Mouse (Mus musculus): ENCODE measurements around the gene Ppdpf. TPM values are rescaled to one million over a fixed set of nuclear protein-coding genes. Genes with fewer than 3 reads are reported as not detected.

The Ppdpf gene
- total and polyA plus RNA-seq, 2 experiments from 2014 or later = 264 to 402 TPM

DNA sequence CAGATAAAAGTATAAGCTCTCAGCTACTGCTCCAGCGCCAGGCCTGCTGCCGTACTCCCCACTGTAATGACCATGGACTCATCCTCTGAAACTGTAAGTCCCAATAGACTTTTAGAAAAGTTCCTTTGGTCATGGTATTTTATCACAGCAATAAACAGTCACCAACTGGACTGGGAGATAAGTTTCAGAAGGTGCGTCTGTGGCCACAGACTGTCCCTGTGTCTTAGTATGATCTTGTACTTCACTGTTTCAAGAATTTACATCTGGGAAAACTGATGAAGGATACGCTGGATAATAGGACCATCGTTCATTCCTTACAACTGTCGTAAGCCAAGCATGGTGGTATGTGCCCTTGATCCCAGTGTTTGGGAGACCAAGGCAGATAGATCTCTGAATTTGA lies 29.0 kb downstream of the Ppdpf start:
- H3K27me3 ChIP-seq (ENCODE audit: insufficient read depth, low read length) = peaks cover 14% of the 10 kb centered on the region
- no peak overlapping the region for H3K27ac ChIP-seq (ENCODE audit: low read depth, low read length)
- H3K9ac ChIP-seq = no peak overlapping the region
- ATAC-seq = no peak
- no peaks in the 10 kb centered on the region for H3K9me3 ChIP-seq (ENCODE audit: low read length)
- H3K36me3 ChIP-seq (ENCODE audit: insufficient read depth) = no peaks in the 10 kb centered on the region
- 92% methylated on average over 6 of the region's 6 CpGs for WGBS
- H3K4me1 ChIP-seq (ENCODE audit: insufficient read depth) = peaks cover 9% of the 10 kb centered on the region; the same call in 1 of the 2 replicates
- no peak overlapping the region for H3K4me2 ChIP-seq (ENCODE audit: low read depth)
- H3K4me3 ChIP-seq (ENCODE audit: low read depth, low read length) = no peak overlapping the region
- no peak for DNase-seq
- no peak for TF ChIP-seq CTCF (IDR thresholded peaks at IDR 0.05; ENCODE audit: low read depth)

GRCm38 (mm10) chr2:181218881-181219485 lies 31.9 kb downstream of the Ppdpf start:
- DNase-seq (no peak), ATAC-seq (no peak)
- Histone ChIP-seq H3K4me3 (ENCODE audit: low read depth, low read length) (no peak overlapping the region), H3K27ac (ENCODE audit: low read depth, low read length) (no peak overlapping the region), H3K4me1 (ENCODE audit: insufficient read depth) (peaks cover 9% of the 10 kb centered on the region; the same call in 1 of the 2 replicates), H3K9ac (no peak overlapping the region), H3K27me3 (ENCODE audit: insufficient read depth, low read length) (no peaks in the 10 kb centered on the region; the same call in none of the 2 replicates), H3K36me3 (ENCODE audit: insufficient read depth) (no peaks in the 10 kb centered on the region), H3K9me3 (ENCODE audit: low read length) (no peaks in the 10 kb centered on the region), H3K4me2 (ENCODE audit: low read depth) (no peak overlapping the region)
- no peak for TF ChIP-seq CTCF (IDR thresholded peaks at IDR 0.05; ENCODE audit: low read depth)
- 76% methylated on average over 5 of the region's 5 CpGs for WGBS

- peak; percentile 68 for DNase-seq
- H3K9ac ChIP-seq = no peak within 1 kb of the TSS
- H3K4me3 ChIP-seq (ENCODE audit: low read depth, low read length) = peak within 1 kb of the TSS; percentile 19; the same call in 1 of the 2 replicates
- no peak for TF ChIP-seq CTCF (IDR thresholded peaks at IDR 0.05; ENCODE audit: low read depth)
- H3K4me2 ChIP-seq (ENCODE audit: low read depth) = peak within 1 kb of the TSS; percentile 51
- H3K27me3 ChIP-seq (ENCODE audit: insufficient read depth, low read length) = no peaks in the 10 kb centered on the region; the same call in 1 of the 2 replicates
- H3K27ac ChIP-seq (ENCODE audit: low read depth, low read length) = no peak within 1 kb of the TSS; the same call in 1 of the 2 replicates
- no peaks in the 10 kb centered on the region for H3K9me3 ChIP-seq (ENCODE audit: low read length)
- no peaks in the 10 kb centered on the region for H3K36me3 ChIP-seq (ENCODE audit: insufficient read depth)
- ATAC-seq = peak; percentile 94
- H3K4me1 ChIP-seq (ENCODE audit: insufficient read depth) = peaks cover 9% of the 10 kb centered on the region; the same call in 1 of the 2 replicates
- WGBS = 3% methylated on average over 25 of the region's 25 CpGs
Observed at GRCm38 (mm10) chr2:181219538-181220216, 32.6 kb downstream of the Ppdpf start, which contains the start of gene Fndc11. Gene Fndc11 (plus strand): TSS chr2:181220013.

DNA sequence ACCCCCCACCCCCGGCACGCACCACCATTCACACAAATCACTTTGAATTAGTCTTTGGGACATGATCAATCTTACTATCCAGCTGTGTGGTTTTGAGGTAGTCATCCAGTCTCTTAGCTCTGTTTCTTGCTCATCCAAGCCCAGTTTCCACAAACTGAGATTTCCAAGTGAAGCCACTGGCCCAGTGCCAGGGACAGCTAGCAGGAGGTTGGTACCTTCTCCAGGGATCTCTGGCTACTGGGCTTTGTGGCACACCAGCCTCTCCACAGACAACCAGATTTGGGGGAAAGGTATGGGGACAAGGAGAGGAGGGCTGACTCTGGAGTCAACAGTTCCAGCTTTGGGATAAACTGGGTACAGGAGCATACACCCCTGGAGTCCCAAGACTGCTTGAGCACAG lies 33.3 kb downstream of the Ppdpf start:
- Histone ChIP-seq H3K27ac (ENCODE audit: low read depth, low read length) (no peak overlapping the region), H3K27me3 (ENCODE audit: insufficient read depth, low read length) (no peaks in the 10 kb centered on the region; the same call in 1 of the 2 replicates), H3K36me3 (ENCODE audit: insufficient read depth) (no peaks in the 10 kb centered on the region), H3K9ac (no peak overlapping the region), H3K4me2 (ENCODE audit: low read depth) (peak overlapping the region; percentile 51), H3K4me1 (ENCODE audit: insufficient read depth) (peaks cover 9% of the 10 kb centered on the region; the same call in 1 of the 2 replicates), H3K4me3 (ENCODE audit: low read depth, low read length) (no peak overlapping the region), H3K9me3 (ENCODE audit: low read length) (no peaks in the 10 kb centered on the region)
- TF ChIP-seq CTCF (IDR thresholded peaks at IDR 0.05; ENCODE audit: low read depth) = no peak
- ATAC-seq = no peak
- 41% methylated on average over 2 of the region's 2 CpGs for WGBS
- DNase-seq = no peak

- Histone ChIP-seq H3K4me1 (ENCODE audit: insufficient read depth) (peaks cover 2% of the 10 kb centered on the region; the same call in 1 of the 2 replicates), H3K27ac (ENCODE audit: low read depth, low read length) (no peak overlapping the region), H3K9me3 (ENCODE audit: low read length) (no peaks in the 10 kb centered on the region), H3K27me3 (ENCODE audit: insufficient read depth, low read length) (no peaks in the 10 kb centered on the region; the same call in 1 of the 2 replicates), H3K36me3 (ENCODE audit: insufficient read depth) (no peaks in the 10 kb centered on the region), H3K4me3 (ENCODE audit: low read depth, low read length) (no peak overlapping the region), H3K9ac (no peak overlapping the region), H3K4me2 (ENCODE audit: low read depth) (no peak overlapping the region)
- DNase-seq = no peak
- no peak for ATAC-seq
- no peak for TF ChIP-seq CTCF (IDR thresholded peaks at IDR 0.05; ENCODE audit: low read depth)
- 90% methylated on average over 2 of the region's 2 CpGs for WGBS
Observed at GRCm38 (mm10) chr2:181224994-181225393, 37.9 kb downstream of the Ppdpf start.

- ATAC-seq (no peak), DNase-seq (no peak)
- Histone ChIP-seq H3K4me3 (ENCODE audit: low read depth, low read length) (no peak overlapping the region), H3K9me3 (ENCODE audit: low read length) (no peaks in the 10 kb centered on the region), H3K27ac (ENCODE audit: low read depth, low read length) (no peak overlapping the region), H3K9ac (no peak overlapping the region), H3K4me1 (ENCODE audit: insufficient read depth) (no peaks in the 10 kb centered on the region), H3K36me3 (ENCODE audit: insufficient read depth) (no peaks in the 10 kb centered on the region), H3K27me3 (ENCODE audit: insufficient read depth, low read length) (no peaks in the 10 kb centered on the region), H3K4me2 (ENCODE audit: low read depth) (no peak overlapping the region)
- 86% methylated on average over 3 of the region's 3 CpGs for WGBS
- no peak for TF ChIP-seq CTCF (IDR thresholded peaks at IDR 0.05; ENCODE audit: low read depth)
Observed at GRCm38 (mm10) chr2:181227122-181227521, 40.1 kb downstream of the Ppdpf start.

DNA sequence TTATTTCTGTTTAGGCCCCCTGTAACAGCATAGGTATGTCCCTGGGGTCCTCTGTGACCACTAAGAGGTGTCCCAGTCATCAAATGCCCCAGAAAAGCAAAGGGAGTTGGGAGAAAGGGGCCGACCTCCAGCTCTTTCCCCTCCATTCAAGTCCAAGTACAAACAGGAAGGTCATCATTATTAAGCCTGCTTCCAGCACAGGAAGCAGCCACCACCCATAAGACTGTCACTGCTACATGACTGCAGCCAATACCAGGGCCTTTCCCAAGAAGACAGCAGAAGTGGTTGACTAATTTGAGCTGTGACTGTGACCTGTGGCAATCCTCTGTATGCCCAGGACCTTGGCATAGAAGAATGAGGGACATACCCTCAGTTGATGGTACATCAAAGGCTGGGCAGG lies 41.3 kb downstream of the Ppdpf start:
- Histone ChIP-seq H3K36me3 (ENCODE audit: insufficient read depth) (no peaks in the 10 kb centered on the region), H3K9me3 (ENCODE audit: low read length) (no peaks in the 10 kb centered on the region), H3K4me1 (ENCODE audit: insufficient read depth) (no peaks in the 10 kb centered on the region), H3K4me2 (ENCODE audit: low read depth) (no peak overlapping the region), H3K9ac (no peak overlapping the region), H3K27ac (ENCODE audit: low read depth, low read length) (no peak overlapping the region), H3K4me3 (ENCODE audit: low read depth, low read length) (no peak overlapping the region), H3K27me3 (ENCODE audit: insufficient read depth, low read length) (no peaks in the 10 kb centered on the region)
- no peak for TF ChIP-seq CTCF (IDR thresholded peaks at IDR 0.05; ENCODE audit: low read depth)
- no peak for ATAC-seq
- DNase-seq = no peak
- WGBS = 79% methylated on average over 1 of the region's 1 CpGs

Measured in forebrain, postnatal 0 days (tissue).